Mouse (Mus musculus) cerebellum, adult 11-12 months (tissue): Measurements from ENCODE around the gene Cotl1.
A peak's percentile ranks its signal among the peaks of the same experiment; 100 is the strongest.
"Not testable (repeated sequence)": the region's sequence is repeated elsewhere in the genome, so short reads cannot be mapped to it uniquely, and the experiment has no call there.

Experiments
- DNase-seq: peaks from one replicate; pipeline ENCODE4 v3.0.0; 2022

Cotl1 gene

GRCm38 (mm10) chr8:119840275-119840808 is at the start of gene Cotl1:
Gene Cotl1, minus strand, starts transcription at chr8:119840544.
- DNase-seq, result peak; percentile 98

DNA sequence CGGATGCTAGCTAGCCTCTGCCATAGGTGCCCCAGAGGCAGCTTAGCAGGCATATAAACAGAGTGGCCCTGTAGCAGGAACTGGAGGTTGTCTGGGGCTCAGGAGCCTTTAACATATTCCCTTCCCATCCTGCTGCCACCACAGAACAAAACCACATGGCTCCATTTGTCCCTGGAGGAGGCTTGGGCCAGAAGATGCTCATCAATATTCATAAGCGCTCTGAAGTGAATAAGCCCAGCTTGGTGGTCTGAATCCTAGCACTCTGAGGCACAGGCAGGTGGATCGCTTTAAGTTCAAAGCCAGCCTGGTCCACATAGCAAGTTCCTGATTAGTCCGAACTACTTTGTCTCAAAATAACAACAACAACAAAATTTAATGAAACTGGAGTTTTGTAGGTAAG is 47.7 kb upstream of the Cotl1 start:
- DNase-seq, result no peak

- no peak for DNase-seq
These were observed 46.8 kb upstream of the Cotl1 start for GRCm38 (mm10) chr8:119887130-119887529.

DNA sequence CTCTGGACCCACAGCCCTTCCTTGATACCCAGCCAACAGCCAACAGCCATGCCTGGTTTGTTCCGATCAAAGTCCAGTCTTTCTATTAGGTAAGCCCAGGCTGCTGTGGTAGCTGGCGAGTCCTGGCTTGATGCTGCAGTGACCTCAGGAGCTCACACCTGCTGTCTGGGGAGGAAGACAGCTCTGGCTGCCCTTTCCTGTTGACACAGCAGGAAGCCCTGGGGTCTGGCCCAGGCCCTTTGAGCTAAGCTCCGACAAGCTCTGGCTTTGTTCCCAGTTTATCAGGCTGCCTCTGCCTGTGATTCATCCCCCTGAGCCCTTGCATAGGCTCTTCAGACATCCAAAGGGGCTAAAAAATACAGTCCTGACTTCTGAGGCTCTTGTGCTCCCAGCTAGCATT is 45.3 kb upstream of the Cotl1 start:
- peak; percentile 38 for DNase-seq

DNA sequence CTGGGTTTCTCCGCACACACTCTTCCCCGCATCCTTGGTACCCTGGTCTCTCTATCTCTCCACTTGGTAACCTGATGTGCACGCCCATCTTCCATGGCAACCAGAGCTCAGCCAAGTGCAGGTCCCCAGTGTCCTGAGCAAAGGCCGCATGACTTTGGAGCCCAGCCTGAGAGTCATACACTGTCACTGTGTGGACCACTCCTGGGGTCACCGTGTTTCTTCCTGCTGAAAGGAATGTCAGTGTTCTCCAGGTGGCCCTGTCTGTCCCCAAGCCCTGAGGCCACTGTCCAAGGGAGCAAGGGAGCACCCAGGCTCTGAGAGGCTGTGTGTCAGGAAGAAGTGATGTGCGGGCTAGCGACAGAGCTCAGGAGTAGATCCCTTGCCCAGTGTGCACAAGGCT is 42.9 kb upstream of the Cotl1 start:
- no peak for DNase-seq

DNA sequence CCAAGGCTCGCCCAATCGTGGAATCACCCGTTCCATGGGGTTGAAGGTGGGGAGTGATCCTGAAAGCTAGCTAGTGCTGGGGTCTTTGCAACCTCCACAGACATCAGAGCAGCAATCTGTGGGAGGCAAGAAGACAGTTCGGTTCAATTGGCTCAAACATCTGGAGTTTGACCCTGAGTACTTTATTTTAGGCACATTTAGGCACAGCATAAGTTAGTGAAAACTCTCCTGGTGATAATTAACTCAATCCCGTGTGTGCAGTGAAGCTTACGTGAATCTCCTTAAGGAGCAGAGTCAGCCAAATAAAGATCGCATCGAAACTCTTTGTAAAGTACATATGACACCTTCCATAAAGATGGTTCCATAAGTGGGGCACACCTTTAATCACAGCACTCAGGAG is 41.6 kb upstream of the Cotl1 start:
- DNase-seq, result no peak

- no peak for DNase-seq
These were observed 41.0 kb upstream of the Cotl1 start for GRCm38 (mm10) chr8:119881301-119881700.

DNA sequence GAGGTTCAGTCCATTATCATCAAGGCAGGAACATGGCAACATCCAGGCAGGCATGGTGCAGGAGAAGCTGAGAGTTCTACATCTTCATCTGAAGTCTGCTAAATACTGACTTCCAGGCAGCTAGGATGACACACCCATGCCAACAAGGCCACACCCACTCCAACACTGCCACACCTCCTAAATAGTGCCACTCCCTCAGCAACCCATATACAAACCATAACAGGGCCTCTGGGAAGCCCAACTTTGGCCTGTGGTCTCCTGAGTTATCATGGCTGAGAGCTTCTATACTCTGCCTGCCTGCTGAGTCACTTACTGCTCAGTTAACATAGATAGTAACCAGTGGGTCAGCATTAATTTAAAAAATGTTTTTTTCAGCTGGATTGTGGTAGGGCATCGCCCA is 32.8 kb upstream of the Cotl1 start:
- no peak for DNase-seq

DNA sequence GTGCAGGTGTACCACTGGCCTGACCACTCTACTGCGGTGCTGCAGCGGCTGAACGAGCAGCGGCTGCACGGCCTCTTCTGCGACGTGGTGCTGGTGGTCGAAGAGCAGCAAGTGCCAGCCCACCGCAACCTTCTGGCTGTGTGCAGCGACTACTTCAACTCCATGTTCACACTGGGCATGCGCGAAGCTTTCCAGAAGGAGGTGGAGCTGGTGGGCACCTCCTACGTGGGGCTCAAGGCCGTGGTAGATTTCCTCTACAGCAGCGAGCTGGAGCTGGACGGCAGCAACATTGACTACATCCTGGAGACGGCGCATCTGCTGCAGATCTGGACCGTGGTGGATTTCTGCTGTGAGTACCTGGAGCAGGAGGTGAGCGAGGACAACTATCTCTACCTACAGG is 29.3 kb upstream of the Cotl1 start:
- no peak for DNase-seq

DNA sequence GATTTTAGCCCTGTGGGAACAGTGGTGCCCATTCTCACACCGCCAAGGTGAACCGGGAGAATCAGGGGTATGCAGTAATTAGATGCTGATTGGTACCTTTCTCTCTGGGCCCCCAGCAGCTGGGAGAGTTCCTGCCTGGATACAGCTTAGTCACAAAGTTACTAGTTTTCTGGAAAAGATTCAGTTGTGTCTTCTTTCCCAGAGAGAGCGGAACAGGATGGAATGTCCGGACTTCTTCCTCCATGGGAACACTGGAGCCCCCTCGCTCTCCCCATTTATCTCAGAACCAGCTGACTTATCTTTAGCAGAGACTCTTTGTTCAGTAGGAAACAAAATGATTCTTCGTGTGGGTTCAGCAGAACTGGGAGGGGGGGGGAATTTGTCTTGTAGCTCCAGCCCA is 22.4 kb upstream of the Cotl1 start:
- no peak for DNase-seq

- no peak for DNase-seq
These were observed 22.0 kb upstream of the Cotl1 start for GRCm38 (mm10) chr8:119862390-119862734.

- DNase-seq, result peak; percentile 97
These were observed 21.5 kb upstream of the Cotl1 start, which contains the start of gene Klhl36 for GRCm38 (mm10) chr8:119861706-119862389. Gene Klhl36, plus strand, starts transcription at chr8:119862266.

GRCm38 (mm10) chr8:119857767-119858166 is 17.4 kb upstream of the Cotl1 start:
- DNase-seq, result no peak

GRCm38 (mm10) chr8:119855656-119856055 is 15.3 kb upstream of the Cotl1 start:
- peak; percentile 52 for DNase-seq

GRCm38 (mm10) chr8:119854035-119854434 is 13.7 kb upstream of the Cotl1 start:
- DNase-seq, result no peak

- no peak for DNase-seq
These were observed 13.2 kb upstream of the Cotl1 start for GRCm38 (mm10) chr8:119853521-119853920.

DNA sequence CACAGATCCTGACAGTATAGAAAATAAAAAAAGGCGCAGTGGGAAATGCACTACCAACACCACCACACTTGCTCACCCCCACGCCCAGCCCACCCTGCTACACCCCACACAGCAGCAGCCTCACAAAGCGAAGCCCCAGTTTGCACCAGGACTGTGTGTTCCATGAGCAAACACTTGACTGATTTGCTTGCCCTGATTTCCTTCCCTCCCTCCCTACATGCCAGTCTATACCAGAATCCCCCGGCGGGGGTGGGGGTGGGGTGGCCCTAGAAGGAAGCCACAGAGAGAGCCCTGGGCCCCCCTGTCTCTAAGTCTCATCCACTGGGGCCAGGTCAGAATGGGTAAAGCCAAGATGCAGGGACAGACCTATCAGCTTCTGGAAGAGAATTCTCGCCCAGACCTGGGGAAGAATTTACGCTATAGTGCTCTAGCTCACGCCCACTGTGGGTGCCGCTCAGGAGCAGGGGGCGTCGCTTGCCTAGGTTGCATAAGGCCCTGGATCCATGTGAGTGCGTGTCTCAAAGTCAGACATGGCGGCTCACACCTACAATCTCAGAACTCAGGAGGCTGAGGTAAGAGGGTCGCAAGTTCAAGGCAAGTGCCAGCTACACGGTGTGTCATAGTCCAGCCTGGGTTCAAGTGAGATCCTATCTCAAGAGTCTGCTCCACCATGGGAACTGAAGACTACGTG is 7.0 kb upstream of the Cotl1 start:
- no peak for DNase-seq

DNA sequence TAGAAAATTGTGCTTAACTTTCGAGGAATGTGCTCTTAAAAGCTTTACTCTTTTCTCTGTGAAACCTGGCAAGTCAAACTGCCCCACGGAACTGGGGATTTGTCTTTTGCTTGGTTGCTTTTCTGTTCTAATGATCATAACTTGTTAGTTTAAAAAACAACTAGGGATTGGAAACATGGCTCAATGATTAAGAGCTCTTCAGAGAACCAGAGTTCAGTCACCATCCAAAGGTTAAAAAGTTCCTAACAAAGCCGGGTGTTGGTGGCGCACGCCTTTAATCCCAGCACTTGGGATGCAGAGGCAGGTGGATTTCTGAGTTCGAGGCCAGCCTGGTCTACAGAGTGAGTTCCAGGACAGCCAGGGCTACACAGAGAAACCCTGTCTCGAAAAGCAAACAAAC is 5.4 kb upstream of the Cotl1 start:
- not testable (repeated sequence) for DNase-seq

DNA sequence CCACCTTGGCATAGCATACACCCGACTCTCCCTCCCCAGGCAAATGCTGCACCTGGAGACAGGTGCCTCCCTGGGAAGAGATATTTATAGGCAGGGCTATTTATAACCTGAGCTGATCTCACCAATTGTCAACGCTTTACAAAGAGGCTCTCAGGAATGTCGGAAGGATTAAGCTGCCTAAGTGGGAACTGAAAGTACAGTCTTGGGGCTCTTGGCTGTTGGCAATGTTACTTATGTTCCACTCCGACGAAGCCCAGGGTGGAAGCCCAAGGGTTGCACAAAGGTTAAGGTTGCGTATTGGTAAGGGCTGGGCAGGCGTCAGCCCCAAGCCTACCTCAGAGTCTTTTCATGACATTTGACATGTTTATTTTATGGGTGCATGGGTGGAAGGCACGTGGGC is 4.2 kb upstream of the Cotl1 start:
- DNase-seq, result peak; percentile 20

DNA sequence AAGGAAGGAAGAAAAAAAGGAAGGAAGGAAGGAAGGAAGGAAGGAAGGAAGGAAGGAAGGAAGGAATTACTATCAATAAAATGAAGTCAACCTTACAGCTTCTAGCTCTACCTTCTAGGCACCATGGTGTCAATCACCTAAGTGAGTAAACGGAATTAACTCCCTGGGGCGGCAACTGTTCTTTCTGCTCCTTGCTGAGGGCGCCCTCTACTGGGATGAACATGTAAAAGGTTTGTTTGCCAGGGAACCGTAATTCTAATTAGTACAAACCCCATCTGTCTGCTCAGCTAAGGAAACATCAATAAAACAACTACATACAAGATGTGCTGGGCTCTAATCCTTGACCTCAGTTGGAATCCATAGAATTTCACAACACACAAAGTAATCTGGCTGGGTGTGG is 3.1 kb upstream of the Cotl1 start:
- peak; percentile 71 for DNase-seq

GRCm38 (mm10) chr8:119840905-119841411 is 614 bp upstream of the Cotl1 start:
- peak; percentile 81 for DNase-seq

DNA sequence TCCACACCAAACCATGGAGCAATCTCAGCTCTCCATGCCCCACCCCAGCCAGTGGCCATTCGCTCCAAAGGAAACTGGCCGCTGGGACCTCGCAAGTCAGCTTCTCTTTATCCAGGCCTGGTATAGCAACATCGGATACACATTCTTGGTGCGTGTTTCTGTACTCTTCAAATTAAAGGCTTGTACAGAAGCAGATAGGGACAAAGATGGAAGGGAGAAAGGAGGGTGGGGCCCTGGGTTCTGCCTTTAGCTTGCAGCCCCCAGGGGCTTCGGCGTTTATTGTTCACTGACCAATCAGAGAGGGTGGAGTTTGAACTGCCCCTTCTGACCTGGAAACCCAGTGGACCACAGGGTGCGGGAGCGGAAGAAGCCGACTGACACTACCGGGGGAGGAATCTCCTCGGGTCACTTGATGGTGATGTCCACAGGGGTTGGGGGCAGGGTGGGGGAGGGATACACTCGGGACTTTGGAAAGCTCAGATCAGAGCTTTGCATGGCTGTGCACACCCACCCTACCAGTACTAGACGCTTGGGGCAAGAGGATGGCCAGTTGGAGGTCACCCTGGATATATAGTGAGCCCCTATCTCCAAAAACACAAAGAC is 824 bp downstream of the Cotl1 start:
- DNase-seq, result peak; percentile 53

GRCm38 (mm10) chr8:119838983-119839340 is 1.4 kb downstream of the Cotl1 start:
- no peak for DNase-seq
